Mouse (Mus musculus) embryo, embryonic 11 days (tissue): ENCODE measurements around the gene Ubl5.
"Not testable (repeated sequence)": the region's sequence is repeated elsewhere in the genome, so short reads cannot be mapped to it uniquely, and the experiment has no call there.

Source experiments
- DNase-seq: peaks from one replicate; pipeline ENCODE4 v3.0.0-alpha.2; 2015

Ubl5 gene

GRCm38 (mm10) chr9:20642101-20642895 lies at the start of gene Ubl5:
Ubl5 (plus strand) TSS chr9:20642878.
- DNase-seq, result peak; percentile 97

- no peak for DNase-seq
Observed at GRCm38 (mm10) chr9:20601270-20601669, 41.4 kb upstream of the Ubl5 start.

GRCm38 (mm10) chr9:20606269-20606668 lies 36.4 kb upstream of the Ubl5 start:
- DNase-seq, result no peak

- DNase-seq, result peak; percentile 95
Observed at GRCm38 (mm10) chr9:20607100-20607974, 35.3 kb upstream of the Ubl5 start.

GRCm38 (mm10) chr9:20609831-20610464 lies 32.7 kb upstream of the Ubl5 start:
- DNase-seq, result no peak

- no peak for DNase-seq
Observed at GRCm38 (mm10) chr9:20611976-20612375, 30.7 kb upstream of the Ubl5 start.

GRCm38 (mm10) chr9:20616685-20617084 lies 26.0 kb upstream of the Ubl5 start:
- DNase-seq, result no peak

GRCm38 (mm10) chr9:20631332-20631731 lies 11.3 kb upstream of the Ubl5 start:
- no peak for DNase-seq

GRCm38 (mm10) chr9:20635676-20636075 lies 7.0 kb upstream of the Ubl5 start:
- not testable (repeated sequence) for DNase-seq

GRCm38 (mm10) chr9:20636256-20636655 lies 6.4 kb upstream of the Ubl5 start:
- DNase-seq, result no peak

GRCm38 (mm10) chr9:20636790-20637189 lies 5.9 kb upstream of the Ubl5 start:
- no peak for DNase-seq

- DNase-seq, result no peak
Observed at GRCm38 (mm10) chr9:20638552-20638951, 4.1 kb upstream of the Ubl5 start.

GRCm38 (mm10) chr9:20639486-20639885 lies 3.2 kb upstream of the Ubl5 start:
- no peak for DNase-seq

- DNase-seq, result no peak
Observed at GRCm38 (mm10) chr9:20641501-20641900, 1.2 kb upstream of the Ubl5 start.

GRCm38 (mm10) chr9:20642896-20643466 lies 303 bp downstream of the Ubl5 start:
- peak; percentile 95 for DNase-seq

- no peak for DNase-seq
Observed at GRCm38 (mm10) chr9:20643781-20644180, 1.1 kb downstream of the Ubl5 start.

- DNase-seq, result peak; percentile 93
Observed at GRCm38 (mm10) chr9:20644360-20645081, 1.8 kb downstream of the Ubl5 start, which contains the start of gene Fbxl12. Fbxl12 (minus strand) TSS chr9:20644767.

- DNase-seq, result no peak
Observed at GRCm38 (mm10) chr9:20645121-20645520, 2.4 kb downstream of the Ubl5 start.

GRCm38 (mm10) chr9:20651602-20652259 lies 9.1 kb downstream of the Ubl5 start, which contains the start of gene Pin1:
Pin1 (plus strand) TSS chr9:20652095.
- DNase-seq, result peak; percentile 98

- no peak for DNase-seq
Observed at GRCm38 (mm10) chr9:20652260-20652658, 9.6 kb downstream of the Ubl5 start.

- DNase-seq, result no peak
Observed at GRCm38 (mm10) chr9:20653859-20654258, 11.2 kb downstream of the Ubl5 start.

- no peak for DNase-seq
Observed at GRCm38 (mm10) chr9:20657546-20657945, 14.9 kb downstream of the Ubl5 start.
